Comparison of ENCODE assay signal across 8 mouse cellular contexts in genomic region chr2:117210416-117211085, GRCm38 (mm10). TPM values are rescaled to one million over a fixed set of nuclear protein-coding genes. Genes with fewer than 3 reads are reported as not detected.
DNase-seq lines count a peak whose midpoint lies in the region; ATAC-seq and TF ChIP-seq lines count a peak whose summit lies in the region.

No protein-coding gene starts in this region.

- H3K4me2 ChIP-seq in embryonic facial prominence, embryonic 15.5 days (replicated peaks): peak overlapping the region; percentile 42
- peak overlapping the region; percentile 35 for H3K4me2 ChIP-seq in hindbrain, embryonic 13.5 days
- peak overlapping the region; percentile 39 for H3K4me2 ChIP-seq in limb, embryonic 15.5 days
- 0 out of 2 replicates have a peak overlapping the region, but pooled peaks have one; percentile 22 for H3K4me2 ChIP-seq in neural tube, embryonic 11.5 days (ENCODE audit: low read depth)

- TF ChIP-seq CTCF in thymus, adult 2 months (IDR thresholded peaks at IDR 0.05; ENCODE audit: borderline replicate concordance, control insufficient read depth, extremely low read depth, insufficient read depth, low read length, poor library complexity): no peak

- H3K9me3 ChIP-seq in embryonic facial prominence, embryonic 15.5 days (replicated peaks): no peaks in the 10 kb centered on the region
- H3K9me3 ChIP-seq in hindbrain, embryonic 13.5 days: no peaks in the 10 kb centered on the region
- H3K9me3 ChIP-seq in limb, embryonic 15.5 days: no peaks in the 10 kb centered on the region
- H3K9me3 ChIP-seq in neural tube, embryonic 11.5 days (ENCODE audit: control insufficient read depth, low read length): no peaks in the 10 kb centered on the region

- peak; percentile 62 for DNase-seq in adrenal gland, adult 2 months
- no peak for DNase-seq in adrenal gland, postnatal 4 days (ENCODE audit: low spot score in 2 of 2)
- peak; percentile 80 for DNase-seq in neural tube, embryonic 11.5 days (ENCODE audit: low spot score)
- DNase-seq in cerebellum, postnatal 25 days: no peak
- no peak for DNase-seq in thymus, adult 2 months

- no peak overlapping the region for H3K9ac ChIP-seq in embryonic facial prominence, embryonic 15.5 days
- no peak overlapping the region for H3K9ac ChIP-seq in hindbrain, embryonic 13.5 days
- no peak overlapping the region for H3K9ac ChIP-seq in limb, embryonic 15.5 days
- H3K9ac ChIP-seq in neural tube, embryonic 11.5 days (ENCODE audit: low read length): no peak overlapping the region

- TF ChIP-seq POLR2A in thymus, adult 2 months (IDR thresholded peaks at IDR 0.05; ENCODE audit: control insufficient read depth, extremely low read depth, insufficient read depth, low read length, poor library complexity): no peak

- peaks cover 20% of the 10 kb centered on the region for H3K4me1 ChIP-seq in embryonic facial prominence, embryonic 15.5 days
- peaks cover 11% of the 10 kb centered on the region; the same call in 1 of the 2 replicates for H3K4me1 ChIP-seq in hindbrain, embryonic 13.5 days (replicated peaks)
- H3K4me1 ChIP-seq in limb, embryonic 15.5 days: peaks cover 13% of the 10 kb centered on the region
- no peaks in the 10 kb centered on the region; the same call in 1 of the 2 replicates for H3K4me1 ChIP-seq in neural tube, embryonic 11.5 days (ENCODE audit: control insufficient read depth, insufficient read depth, low read length)
- H3K4me1 ChIP-seq in thymus, adult 2 months (replicated peaks; ENCODE audit: control insufficient read depth, insufficient read depth, low read length): no peaks in the 10 kb centered on the region

- H3K27me3 ChIP-seq in embryonic facial prominence, embryonic 15.5 days: no peaks in the 10 kb centered on the region
- no peaks in the 10 kb centered on the region for H3K27me3 ChIP-seq in hindbrain, embryonic 13.5 days
- no peaks in the 10 kb centered on the region for H3K27me3 ChIP-seq in limb, embryonic 15.5 days
- no peaks in the 10 kb centered on the region for H3K27me3 ChIP-seq in neural tube, embryonic 11.5 days (ENCODE audit: control insufficient read depth, insufficient read depth, low read length)
- no peaks in the 10 kb centered on the region for H3K27me3 ChIP-seq in thymus, adult 2 months (ENCODE audit: control insufficient read depth, insufficient read depth, low read length)

- H3K27ac ChIP-seq in embryonic facial prominence, embryonic 15.5 days (replicated peaks): peak overlapping the region; percentile 9; the same call in 1 of the 2 replicates
- H3K27ac ChIP-seq in hindbrain, embryonic 13.5 days: no peak overlapping the region
- peak overlapping the region; percentile 63 for H3K27ac ChIP-seq in limb, embryonic 15.5 days
- H3K27ac ChIP-seq in neural tube, embryonic 11.5 days (ENCODE audit: low read depth, low read length): no peak overlapping the region
- H3K27ac ChIP-seq in thymus, adult 2 months (ENCODE audit: control insufficient read depth, insufficient read depth, low read length): no peak overlapping the region

- H3K36me3 ChIP-seq in embryonic facial prominence, embryonic 15.5 days: no peaks in the 10 kb centered on the region
- no peaks in the 10 kb centered on the region for H3K36me3 ChIP-seq in hindbrain, embryonic 13.5 days
- no peaks in the 10 kb centered on the region for H3K36me3 ChIP-seq in limb, embryonic 15.5 days
- H3K36me3 ChIP-seq in neural tube, embryonic 11.5 days (ENCODE audit: control insufficient read depth, insufficient read depth, low read length): no peaks in the 10 kb centered on the region
- H3K36me3 ChIP-seq in thymus, adult 2 months (ENCODE audit: control insufficient read depth, insufficient read depth, low read length): no peaks in the 10 kb centered on the region

- peak; percentile 93 for ATAC-seq in embryonic facial prominence, embryonic 15.5 days (ENCODE audit: insufficient number of reproducible peaks, low FRiP score, low TSS enrichment, low read depth)
- peak; percentile 94 for ATAC-seq in hindbrain, embryonic 13.5 days (ENCODE audit: low FRiP score)
- peak; percentile 89 for ATAC-seq in limb, embryonic 15.5 days (ENCODE audit: insufficient number of reproducible peaks, low FRiP score, low TSS enrichment, low read depth)
- ATAC-seq in neural tube, embryonic 11.5 days (ENCODE audit: insufficient read depth, low FRiP score, low TSS enrichment): peak; percentile 99

- 2% methylated on average over 6 of the region's 6 CpGs for WGBS in embryonic facial prominence, embryonic 15.5 days
- 6% methylated on average over 6 of the region's 6 CpGs for WGBS in hindbrain, embryonic 13.5 days
- WGBS in limb, embryonic 15.5 days: 7% methylated on average over 6 of the region's 6 CpGs
- WGBS in neural tube, embryonic 11.5 days: 3% methylated on average over 6 of the region's 6 CpGs
- 30% methylated on average over 6 of the region's 6 CpGs for WGBS in thymus, adult 2 months

- H3K4me3 ChIP-seq in embryonic facial prominence, embryonic 15.5 days (replicated peaks): peak overlapping the region; percentile 11; the same call in 1 of the 2 replicates
- H3K4me3 ChIP-seq in hindbrain, embryonic 13.5 days: no peak overlapping the region
- no peak overlapping the region for H3K4me3 ChIP-seq in limb, embryonic 15.5 days
- H3K4me3 ChIP-seq in neural tube, embryonic 11.5 days (ENCODE audit: low read depth, low read length): no peak overlapping the region
- no peak overlapping the region for H3K4me3 ChIP-seq in thymus, adult 2 months (ENCODE audit: control insufficient read depth, insufficient read depth, low read length)

RNA-seq across cellular contexts. Expression of gene Fam98b, which starts 39.0 kb away (rescaled TPM):
- total RNA-seq in adrenal gland, adult 2 months (2021): 10 to 100 TPM; 34.0 to 44.7 TPM
- 2.1 and 3.1 TPM in 2 replicates for polyA plus RNA-seq in adrenal gland, adult 2 months (2012; rRNA removed)
- total RNA-seq in adrenal gland, postnatal 4 days (2021): 10 to 100 TPM; 43.9 to 48.5 TPM
- polyA plus RNA-seq in embryonic facial prominence, embryonic 15.5 days (2015; fragmentation: Nextera tagmentation; extraction: Ambion mirVana): 10.8 and 12.3 TPM in 2 replicates
- 17.7 and 21.1 TPM in 2 replicates for polyA plus RNA-seq in hindbrain, embryonic 13.5 days (2015; fragmentation: Nextera tagmentation; extraction: Ambion mirVana)
- 9.8 and 10.4 TPM in 2 replicates for polyA plus RNA-seq in limb, embryonic 15.5 days (2015; fragmentation: Nextera tagmentation; extraction: Ambion mirVana)
- 6.7 and 7.2 TPM in 2 replicates for polyA plus RNA-seq in neural tube, embryonic 11.5 days (2014; fragmentation: Nextera tagmentation; extraction: Ambion mirVana)
- polyA plus RNA-seq in thymus, adult 2 months (2012; rRNA removed): 7.2 and 8.0 TPM in 2 replicates

Comparison
In these comparisons a context has a peak if more than half of its experiments do, and no peak if none do; other contexts are left out.
1. DNase-seq: peak in adrenal gland, adult 2 months (single experiment) and neural tube, embryonic 11.5 days (single experiment); none in adrenal gland, postnatal 4 days (0 of 2), cerebellum, postnatal 25 days (0 of 2) and thymus, adult 2 months (single experiment).
2. H3K27ac ChIP-seq: peak in embryonic facial prominence, embryonic 15.5 days (single experiment) and limb, embryonic 15.5 days (single experiment); none in hindbrain, embryonic 13.5 days (single experiment), neural tube, embryonic 11.5 days (single experiment) and thymus, adult 2 months (single experiment).
3. Peak in every context shown above with its lines, with median percentiles within 50 percentile points of each other: ATAC-seq and H3K4me2 ChIP-seq.